Mouse (Mus musculus): ENCODE measurements around the gene Hip1. TPM values are rescaled to one million over a fixed set of nuclear protein-coding genes. Genes with fewer than 3 reads are reported as not detected.

Hip1 gene
- polyA plus RNA-seq, 1 experiment from 2014 or later = 76.5 TPM

DNA sequence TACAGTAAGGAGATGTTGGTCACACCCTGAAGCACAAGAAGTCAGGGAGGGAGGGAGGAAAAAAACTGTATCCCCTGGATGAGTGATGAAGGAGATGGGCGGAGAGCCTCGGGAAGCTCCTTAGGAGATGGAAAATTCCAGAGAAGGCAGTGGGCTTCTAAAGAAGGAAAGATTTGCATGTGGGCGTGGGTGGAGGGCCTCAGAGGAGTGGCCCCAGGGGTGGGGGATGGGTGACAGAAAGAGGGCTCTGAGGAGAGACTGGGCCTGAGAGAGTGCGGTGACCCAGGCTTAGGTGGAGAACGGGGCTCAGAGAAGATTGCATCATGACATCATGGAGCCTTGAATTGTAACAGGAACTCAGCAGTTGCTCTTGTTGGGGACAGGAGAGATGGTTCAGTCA, 39.5 kb downstream of the Hip1 start:
- Histone ChIP-seq H3K9ac (ENCODE audit: low read length) (no peak overlapping the region), H3K4me1 (replicated peaks; ENCODE audit: control insufficient read depth, insufficient read depth, low read length) (peaks cover 2% of the 10 kb centered on the region; the same call in 1 of the 2 replicates), H3K4me3 (ENCODE audit: low read depth, low read length) (no peak overlapping the region), H3K36me3 (ENCODE audit: control insufficient read depth, insufficient read depth, low read length) (no peaks in the 10 kb centered on the region), H3K4me2 (ENCODE audit: low read depth, low read length, severe bottlenecking) (no peak overlapping the region), H3K27me3 (ENCODE audit: control insufficient read depth, insufficient read depth, low read length) (no peaks in the 10 kb centered on the region), H3K9me3 (ENCODE audit: control insufficient read depth, low read length) (no peaks in the 10 kb centered on the region), H3K27ac (ENCODE audit: low read depth, low read length) (no peak overlapping the region)
- DNase-seq (ENCODE audit: low spot score) (no peak), ATAC-seq (replicated peaks; ENCODE audit: low FRiP score) (no peak)
- WGBS = 76% methylated on average over 5 of the region's 5 CpGs

DNA sequence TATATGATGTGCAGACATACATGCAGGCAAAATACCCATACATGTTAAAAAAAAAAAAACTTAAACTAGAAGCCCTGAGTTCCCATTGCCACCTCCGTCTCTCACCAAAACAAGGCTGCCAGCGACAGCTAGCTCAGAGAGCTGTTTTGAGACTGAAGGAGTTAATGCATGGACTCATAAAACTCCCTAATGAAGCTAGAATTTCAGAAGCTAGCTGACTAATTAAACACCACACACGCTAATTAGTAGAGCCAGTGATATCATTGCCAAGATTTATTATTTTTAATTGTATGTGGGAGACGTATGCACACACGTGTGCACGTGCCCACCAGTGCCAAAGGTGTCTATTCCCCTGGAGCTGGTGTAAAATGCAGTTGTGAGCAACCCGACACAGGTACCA, 42.0 kb downstream of the Hip1 start:
- H3K4me2 ChIP-seq (ENCODE audit: low read depth, low read length, severe bottlenecking) = no peak overlapping the region
- H3K9me3 ChIP-seq (ENCODE audit: control insufficient read depth, low read length) = no peaks in the 10 kb centered on the region
- no peaks in the 10 kb centered on the region for H3K27me3 ChIP-seq (ENCODE audit: control insufficient read depth, insufficient read depth, low read length)
- WGBS = 84% methylated on average over 7 of the region's 7 CpGs
- no peaks in the 10 kb centered on the region for H3K36me3 ChIP-seq (ENCODE audit: control insufficient read depth, insufficient read depth, low read length)
- H3K4me3 ChIP-seq (ENCODE audit: low read depth, low read length) = no peak overlapping the region
- ATAC-seq (replicated peaks; ENCODE audit: low FRiP score) (no peak), DNase-seq (ENCODE audit: low spot score) (no peak)
- H3K9ac ChIP-seq (ENCODE audit: low read length) = no peak overlapping the region
- H3K27ac ChIP-seq (ENCODE audit: low read depth, low read length) = no peak overlapping the region
- H3K4me1 ChIP-seq (replicated peaks; ENCODE audit: control insufficient read depth, insufficient read depth, low read length) = peaks cover 2% of the 10 kb centered on the region; the same call in 1 of the 2 replicates

DNA sequence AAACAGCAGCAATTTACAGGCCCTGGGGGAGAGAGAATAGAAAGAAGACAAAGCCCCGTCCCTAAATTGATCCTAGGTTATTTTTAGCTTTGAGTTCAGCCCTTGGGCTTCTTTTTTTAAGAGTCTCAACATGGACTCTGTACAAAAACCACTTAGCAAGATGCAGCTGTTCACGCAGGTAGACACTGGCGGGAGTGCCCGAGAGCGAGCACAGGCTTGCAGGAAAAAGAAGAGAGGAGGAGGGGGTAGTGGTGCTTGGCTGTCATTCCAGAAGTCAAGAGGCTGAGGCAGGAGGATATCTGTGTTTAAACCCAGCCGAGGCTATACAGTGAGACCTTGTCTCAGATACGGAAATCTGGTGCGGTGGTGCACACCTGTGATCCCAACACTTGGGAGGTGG, 42.9 kb downstream of the Hip1 start:
- H3K4me2 ChIP-seq (ENCODE audit: low read depth, low read length, severe bottlenecking) = no peak overlapping the region
- DNase-seq (ENCODE audit: low spot score) (no peak), ATAC-seq (replicated peaks; ENCODE audit: low FRiP score) (no peak)
- no peaks in the 10 kb centered on the region for H3K27me3 ChIP-seq (ENCODE audit: control insufficient read depth, insufficient read depth, low read length)
- H3K4me1 ChIP-seq (replicated peaks; ENCODE audit: control insufficient read depth, insufficient read depth, low read length) = peaks cover 2% of the 10 kb centered on the region; the same call in 1 of the 2 replicates
- WGBS = 89% methylated on average over 8 of the region's 8 CpGs
- H3K9me3 ChIP-seq (ENCODE audit: control insufficient read depth, low read length) = no peaks in the 10 kb centered on the region
- no peaks in the 10 kb centered on the region for H3K36me3 ChIP-seq (ENCODE audit: control insufficient read depth, insufficient read depth, low read length)
- no peak overlapping the region for H3K9ac ChIP-seq (ENCODE audit: low read length)
- H3K4me3 ChIP-seq (ENCODE audit: low read depth, low read length) = no peak overlapping the region
- H3K27ac ChIP-seq (ENCODE audit: low read depth, low read length) = no peak overlapping the region

DNA sequence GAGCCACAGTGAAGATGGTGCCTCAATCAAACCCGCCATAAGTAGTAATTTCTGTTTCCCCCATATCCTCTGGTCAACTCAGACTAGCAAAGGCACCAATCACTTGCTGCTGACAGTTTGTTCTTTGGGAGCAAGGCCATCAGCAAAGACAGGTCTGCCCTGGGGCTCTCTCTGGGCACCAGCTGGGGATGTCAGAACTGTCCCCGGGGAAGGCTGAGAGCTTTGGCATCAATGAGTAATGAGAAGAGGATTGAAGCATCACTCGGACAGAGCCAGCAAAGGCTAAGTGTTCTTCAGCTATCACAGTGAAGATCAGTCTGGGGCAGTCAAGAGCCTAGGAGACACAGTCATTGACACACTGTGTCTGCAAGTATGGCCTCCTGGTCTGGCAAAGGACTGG, 46.0 kb downstream of the Hip1 start:
- Histone ChIP-seq H3K27me3 (ENCODE audit: control insufficient read depth, insufficient read depth, low read length) (no peaks in the 10 kb centered on the region), H3K9me3 (ENCODE audit: control insufficient read depth, low read length) (no peaks in the 10 kb centered on the region), H3K27ac (ENCODE audit: low read depth, low read length) (no peak overlapping the region), H3K4me2 (ENCODE audit: low read depth, low read length, severe bottlenecking) (no peak overlapping the region), H3K4me3 (ENCODE audit: low read depth, low read length) (no peak overlapping the region), H3K4me1 (replicated peaks; ENCODE audit: control insufficient read depth, insufficient read depth, low read length) (peaks cover 2% of the 10 kb centered on the region; the same call in 1 of the 2 replicates), H3K9ac (ENCODE audit: low read length) (no peak overlapping the region), H3K36me3 (ENCODE audit: control insufficient read depth, insufficient read depth, low read length) (no peaks in the 10 kb centered on the region)
- 82% methylated on average over 3 of the region's 3 CpGs for WGBS
- ATAC-seq (replicated peaks; ENCODE audit: low FRiP score) = no peak
- no peak for DNase-seq (ENCODE audit: low spot score)

DNA sequence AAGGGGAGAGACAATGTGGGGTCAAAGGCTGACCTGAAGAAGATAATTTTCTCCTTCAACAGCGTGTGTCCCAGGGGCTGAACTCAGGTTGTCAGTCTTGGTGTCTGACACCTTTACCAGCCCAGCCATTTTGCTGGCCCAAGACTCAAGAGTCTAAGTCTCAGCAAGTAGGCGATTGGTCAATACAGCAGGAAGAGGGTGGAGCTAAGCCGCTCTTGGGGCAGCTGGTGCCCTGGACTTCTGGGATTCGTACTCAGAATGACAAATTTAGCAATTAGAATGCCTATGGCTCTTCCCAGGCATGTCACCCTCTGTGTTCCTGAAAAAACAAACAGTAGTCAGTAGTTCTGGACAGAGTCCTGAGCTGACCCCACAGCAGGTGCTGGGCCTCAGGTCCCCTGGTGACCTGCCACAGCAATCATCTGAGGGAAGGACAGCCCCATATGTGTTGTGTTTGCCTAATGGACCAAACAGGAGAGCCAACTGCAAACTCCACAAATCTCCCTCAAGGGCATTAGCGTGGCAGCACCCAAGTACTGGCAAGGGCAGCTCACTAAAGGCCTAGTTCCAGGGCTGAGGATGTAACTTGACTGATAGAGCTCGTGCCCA, 47.5 kb downstream of the Hip1 start:
- ATAC-seq (replicated peaks; ENCODE audit: low FRiP score) (no peak), DNase-seq (ENCODE audit: low spot score) (no peak)
- Histone ChIP-seq H3K27ac (ENCODE audit: low read depth, low read length) (no peak overlapping the region), H3K27me3 (ENCODE audit: control insufficient read depth, insufficient read depth, low read length) (no peaks in the 10 kb centered on the region), H3K4me2 (ENCODE audit: low read depth, low read length, severe bottlenecking) (no peak overlapping the region), H3K4me3 (ENCODE audit: low read depth, low read length) (no peak overlapping the region), H3K36me3 (ENCODE audit: control insufficient read depth, insufficient read depth, low read length) (no peaks in the 10 kb centered on the region), H3K9ac (ENCODE audit: low read length) (no peak overlapping the region), H3K4me1 (replicated peaks; ENCODE audit: control insufficient read depth, insufficient read depth, low read length) (peaks cover 2% of the 10 kb centered on the region; the same call in 1 of the 2 replicates), H3K9me3 (ENCODE audit: control insufficient read depth, low read length) (no peaks in the 10 kb centered on the region)
- WGBS = 83% methylated on average over 6 of the region's 6 CpGs

DNA sequence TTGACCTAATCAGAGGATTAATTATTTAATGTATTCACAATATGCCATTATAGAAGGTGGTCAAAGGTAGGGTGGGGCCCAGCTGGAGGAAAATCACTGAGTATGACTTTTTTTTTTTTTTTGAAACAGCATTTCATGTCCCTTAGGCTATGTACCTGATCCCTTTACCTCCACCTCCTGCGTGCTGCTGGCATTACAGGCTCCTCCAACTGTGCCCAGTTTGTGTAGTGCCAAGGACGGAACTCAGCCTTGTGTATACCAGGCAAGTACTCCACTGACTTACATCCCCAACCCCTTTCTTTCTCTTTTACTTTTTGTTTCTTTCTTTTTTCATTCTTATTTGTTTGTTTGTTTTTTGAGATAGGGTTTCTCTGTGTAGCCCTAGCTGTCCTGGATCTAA, 48.4 kb downstream of the Hip1 start:
- H3K4me2 ChIP-seq (ENCODE audit: low read depth, low read length, severe bottlenecking) = no peak overlapping the region
- no peaks in the 10 kb centered on the region for H3K9me3 ChIP-seq (ENCODE audit: control insufficient read depth, low read length)
- no peak overlapping the region for H3K4me3 ChIP-seq (ENCODE audit: low read depth, low read length)
- H3K9ac ChIP-seq (ENCODE audit: low read length) = no peak overlapping the region
- no peaks in the 10 kb centered on the region for H3K27me3 ChIP-seq (ENCODE audit: control insufficient read depth, insufficient read depth, low read length)
- 0 out of 2 replicates have a peak, but pooled peaks cover 2% of the 10 kb centered on the region for H3K4me1 ChIP-seq (replicated peaks; ENCODE audit: control insufficient read depth, insufficient read depth, low read length)
- WGBS = 84% methylated on average over 2 of the region's 2 CpGs
- no peaks in the 10 kb centered on the region for H3K36me3 ChIP-seq (ENCODE audit: control insufficient read depth, insufficient read depth, low read length)
- DNase-seq (ENCODE audit: low spot score) = no peak
- ATAC-seq (replicated peaks; ENCODE audit: low FRiP score) = no peak
- H3K27ac ChIP-seq (ENCODE audit: low read depth, low read length) = no peak overlapping the region

DNA sequence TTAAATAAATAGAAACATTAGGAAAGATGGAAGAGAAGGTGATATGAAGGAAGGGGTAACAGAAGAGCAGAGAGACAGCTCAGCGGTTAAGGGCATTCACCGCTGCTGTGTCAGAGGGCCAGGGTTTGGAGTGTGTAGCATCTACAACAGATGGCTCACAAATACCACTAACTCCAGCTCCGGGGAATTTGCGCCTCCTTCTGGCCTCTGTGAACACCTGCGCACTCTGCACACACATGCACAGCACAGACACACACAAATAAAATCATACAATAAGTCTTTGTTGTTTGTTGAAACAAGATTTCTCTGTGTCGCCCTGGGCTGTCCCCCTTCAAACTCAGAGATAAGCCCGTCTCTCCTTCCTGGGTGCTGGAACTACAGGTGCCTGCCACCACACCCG, 49.4 kb downstream of the Hip1 start:
- H3K27ac ChIP-seq (ENCODE audit: low read depth, low read length) = no peak overlapping the region

DNA sequence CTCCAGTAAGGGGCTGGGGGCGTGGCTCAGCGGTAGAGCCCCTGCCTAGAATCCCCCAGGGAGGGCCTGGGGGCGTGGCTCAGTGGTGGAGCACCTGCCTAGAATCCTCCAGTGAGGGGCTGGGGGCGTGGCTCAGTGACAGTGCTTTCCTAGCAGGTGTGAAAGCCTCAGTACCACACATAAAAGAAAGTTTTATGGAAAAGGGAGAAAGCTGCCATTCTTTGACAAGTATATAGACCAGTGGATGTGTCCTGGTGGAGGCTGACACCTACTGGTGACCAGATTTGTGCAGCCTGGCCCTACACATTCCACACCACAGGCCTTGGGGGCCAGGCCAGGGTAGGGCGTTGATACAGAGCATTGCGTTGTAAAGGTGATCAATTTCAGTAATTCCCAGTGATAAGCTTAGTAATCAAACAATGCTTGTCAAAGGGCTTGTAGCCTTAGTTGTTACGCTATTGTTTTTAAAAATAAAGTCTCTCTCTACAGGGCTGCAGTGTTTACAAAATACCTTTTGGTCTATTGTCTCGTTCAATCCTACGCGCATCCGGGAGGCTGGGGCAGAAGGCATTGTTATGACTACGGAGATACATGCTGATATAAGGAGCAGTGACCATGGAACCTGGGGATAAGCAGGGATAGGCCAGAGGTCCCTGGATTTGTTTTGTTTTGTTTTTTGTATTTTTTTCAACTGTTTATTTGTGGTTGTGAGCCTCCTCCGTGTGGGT, 50.6 kb downstream of the Hip1 start:
- no peak for ATAC-seq (replicated peaks; ENCODE audit: low FRiP score)
- H3K27ac ChIP-seq (ENCODE audit: low read depth, low read length) = no peak overlapping the region
- H3K27me3 ChIP-seq (ENCODE audit: control insufficient read depth, insufficient read depth, low read length) = no peaks in the 10 kb centered on the region
- 82% methylated on average over 13 of the region's 13 CpGs for WGBS
- no peaks in the 10 kb centered on the region for H3K9me3 ChIP-seq (ENCODE audit: control insufficient read depth, low read length)
- H3K4me1 ChIP-seq (replicated peaks; ENCODE audit: control insufficient read depth, insufficient read depth, low read length) = peaks cover 7% of the 10 kb centered on the region; the same call in 1 of the 2 replicates
- no peaks in the 10 kb centered on the region for H3K36me3 ChIP-seq (ENCODE audit: control insufficient read depth, insufficient read depth, low read length)
- no peak overlapping the region for H3K4me2 ChIP-seq (ENCODE audit: low read depth, low read length, severe bottlenecking)
- H3K4me3 ChIP-seq (ENCODE audit: low read depth, low read length) = no peak overlapping the region
- no peak for DNase-seq (ENCODE audit: low spot score)
- no peak overlapping the region for H3K9ac ChIP-seq (ENCODE audit: low read length)

More for the DNA sequence above, 49.4 kb downstream of the Hip1 start:
- ATAC-seq (replicated peaks; ENCODE audit: low FRiP score) (no peak), DNase-seq (ENCODE audit: low spot score) (no peak)
- no peak overlapping the region for H3K9ac ChIP-seq (ENCODE audit: low read length)
- no peak overlapping the region for H3K4me3 ChIP-seq (ENCODE audit: low read depth, low read length)
- no peaks in the 10 kb centered on the region for H3K9me3 ChIP-seq (ENCODE audit: control insufficient read depth, low read length)
- H3K4me1 ChIP-seq (replicated peaks; ENCODE audit: control insufficient read depth, insufficient read depth, low read length) = 0 out of 2 replicates have a peak, but pooled peaks cover 2% of the 10 kb centered on the region
- H3K4me2 ChIP-seq (ENCODE audit: low read depth, low read length, severe bottlenecking) = no peak overlapping the region
- H3K27me3 ChIP-seq (ENCODE audit: control insufficient read depth, insufficient read depth, low read length) = no peaks in the 10 kb centered on the region
- 95% methylated on average over 8 of the region's 8 CpGs for WGBS
- H3K36me3 ChIP-seq (ENCODE audit: control insufficient read depth, insufficient read depth, low read length) = no peaks in the 10 kb centered on the region

DNA sequence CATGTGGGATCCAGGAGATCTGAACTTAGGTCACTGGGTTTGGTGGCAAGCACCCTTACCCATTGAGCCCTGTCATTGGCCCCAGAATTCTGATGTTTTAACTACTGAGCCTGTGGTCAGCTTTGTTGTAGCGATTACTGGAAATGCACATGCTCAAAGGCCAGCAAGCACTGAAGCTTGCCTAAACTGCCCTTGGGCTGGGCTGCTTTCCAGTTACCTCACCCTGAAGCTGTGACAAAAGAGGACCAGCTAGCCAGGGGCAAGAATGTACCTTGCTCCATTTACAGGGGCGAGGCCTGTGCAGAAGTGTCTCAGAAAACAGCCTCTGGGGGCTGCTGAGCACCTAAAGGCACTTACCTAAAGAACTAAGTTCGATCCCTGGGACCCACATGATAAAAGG, 51.8 kb downstream of the Hip1 start:
- Histone ChIP-seq H3K27me3 (ENCODE audit: control insufficient read depth, insufficient read depth, low read length) (no peaks in the 10 kb centered on the region), H3K9ac (ENCODE audit: low read length) (no peak overlapping the region), H3K27ac (ENCODE audit: low read depth, low read length) (no peak overlapping the region), H3K36me3 (ENCODE audit: control insufficient read depth, insufficient read depth, low read length) (no peaks in the 10 kb centered on the region), H3K9me3 (ENCODE audit: control insufficient read depth, low read length) (no peaks in the 10 kb centered on the region), H3K4me1 (replicated peaks; ENCODE audit: control insufficient read depth, insufficient read depth, low read length) (peaks cover 8% of the 10 kb centered on the region; the same call in 1 of the 2 replicates), H3K4me2 (ENCODE audit: low read depth, low read length, severe bottlenecking) (no peak overlapping the region), H3K4me3 (ENCODE audit: low read depth, low read length) (no peak overlapping the region)
- WGBS = 84% methylated on average over 3 of the region's 3 CpGs
- DNase-seq (ENCODE audit: low spot score) = no peak
- no peak for ATAC-seq (replicated peaks; ENCODE audit: low FRiP score)

All from forebrain, embryonic 11.5 days (tissue).